Mouse (Mus musculus) embryonic stem cell, embryonic (primary cell): Measurements from ENCODE around the gene Cdc25a.

Source experiments
- CTCF ChIA-PET, 4 experiments: fragments of 300-600 bp in 2 of 4; fragments of 350-600 bp in 2 of 4; sonication (Branson Sonifier 250); formaldehyde crosslinking; loops; one replicate each; lab custom pipeline; 2022; ENCODE audit warnings: inconsistent platforms in 2 of 4; lab: Charles Lee
- POLR2A ChIA-PET, 4 experiments: fragments of 300-600 bp in 2 of 4; fragments of 350-600 bp in 2 of 4; sonication (Branson Sonifier 250); formaldehyde crosslinking; loops; one replicate each; lab custom pipeline; 2022; ENCODE audit warnings: antibody characterized with exemption in 4 of 4, inconsistent platforms in 1 of 4; lab: Charles Lee

Cdc25a gene

GRCm38 (mm10) chr9:109876756-109877155, 1.4 kb downstream of the Cdc25a start:
- ChIA-PET POLR2A (interaction anchor here in 2 of 4 experiments (0.8 to 10.0 kb wide), 16 partner anchors 8 to 401 kb away, joined by 3 to 161 read pairs (median 5); partner anchors contain the start of gene Map4 (in 1 of the 2)), CTCF (interaction anchor here in 2 of 4 experiments (0.9 to 1.3 kb wide), 3 partner anchors 16 to 18 kb away, joined by 3 to 4 read pairs (median 4); no protein-coding TSS in a partner anchor)

DNA sequence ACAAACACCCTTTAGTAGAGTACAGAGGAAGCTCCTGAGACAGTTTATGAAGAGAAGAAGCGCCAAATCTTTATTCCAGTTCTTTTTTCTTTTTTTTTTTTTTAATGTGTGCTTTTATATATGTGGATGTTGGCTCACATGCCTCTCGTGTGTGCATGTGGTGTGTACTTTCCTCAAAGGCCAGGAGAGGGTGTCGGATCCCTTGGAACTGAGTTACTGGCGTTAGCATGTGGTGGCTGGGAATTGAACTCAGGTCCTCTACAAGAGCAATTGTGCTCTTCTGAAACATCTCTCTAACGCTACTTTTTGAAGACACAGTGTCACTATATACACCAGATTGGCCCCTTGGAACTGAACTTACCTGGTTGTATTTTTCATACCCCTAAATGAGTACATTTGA, 2.3 kb downstream of the Cdc25a start:
- CTCF ChIA-PET: interaction anchor here in 2 of 4 experiments (1.3 to 2.0 kb wide), 2 partner anchors 15 kb away, joined by 4 read pairs; no protein-coding TSS in a partner anchor
- POLR2A ChIA-PET: interaction anchor here in 3 of 4 experiments (0.7 to 10.0 kb wide), 9 partner anchors 9 to 818 kb away, joined by 3 to 161 read pairs (median 7); partner anchors contain the start of genes Map4 (in 1 of the 3) and Trex1 (in 1 of the 3)

DNA sequence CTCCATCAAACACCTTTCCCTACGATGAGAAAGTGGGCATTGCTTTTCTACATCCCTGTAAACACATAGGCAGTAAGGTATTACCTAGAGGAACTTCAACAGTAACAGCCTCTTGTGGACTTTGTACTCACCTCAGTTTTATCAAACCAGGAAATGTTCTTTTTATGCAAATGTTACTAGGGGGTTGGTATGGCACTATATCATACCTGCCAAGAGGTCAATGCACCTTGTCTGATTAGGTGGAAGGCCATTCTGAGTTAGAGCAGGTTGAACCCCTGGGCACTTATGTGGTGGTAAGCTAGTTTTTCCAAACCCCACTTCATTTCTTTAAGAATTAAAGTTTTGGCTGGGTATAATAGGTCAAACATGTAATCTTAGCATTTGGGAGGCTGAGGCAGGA, 3.9 kb downstream of the Cdc25a start:
- POLR2A ChIA-PET: interaction anchor here in 3 of 4 experiments (0.7 to 10.0 kb wide), 9 partner anchors 8 to 253 kb away, joined by 3 to 161 read pairs (median 7); no protein-coding TSS in a partner anchor
- CTCF ChIA-PET: interaction anchor here in 3 of 4 experiments (1.0 to 2.5 kb wide), 4 partner anchors 13 to 17 kb away, joined by 3 to 8 read pairs (median 4); no protein-coding TSS in a partner anchor

- CTCF ChIA-PET: interaction anchor here in 1 of 4 experiments (1.4 kb wide), 1 partner anchor 11 kb away, joined by 5 read pairs; the partner anchor contains the start of gene Cdc25a
- POLR2A ChIA-PET: interaction anchor here in 3 of 4 experiments (1.0 to 10.1 kb wide), 13 partner anchors 7 to 80 kb away, joined by 3 to 161 read pairs (median 7); partner anchors contain the start of genes Cdc25a (in 2 of the 3) and Map4 (in 1 of the 3)
Measured at GRCm38 (mm10) chr9:109886259-109886658, 10.9 kb downstream of the Cdc25a start.

DNA sequence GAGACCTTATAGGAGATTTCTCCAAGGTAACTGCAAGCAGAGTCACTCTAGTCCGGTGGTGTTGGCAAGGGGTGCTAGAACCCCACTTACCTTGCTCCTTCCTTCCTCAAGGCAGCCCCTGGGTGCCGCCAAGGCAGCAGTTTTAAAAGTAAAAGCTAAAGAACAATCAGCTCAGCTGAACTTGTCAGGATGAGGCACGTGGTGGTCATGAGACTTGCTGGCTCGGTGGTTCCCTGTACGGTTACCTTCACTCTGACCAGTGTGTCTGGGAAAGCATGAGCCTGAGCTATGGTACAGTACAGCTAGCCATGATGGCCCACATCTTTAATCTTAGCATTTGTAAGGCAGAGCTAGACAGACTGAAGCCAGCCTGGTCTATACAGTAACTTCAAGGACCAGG, 11.9 kb downstream of the Cdc25a start:
- CTCF ChIA-PET: interaction anchor here in 1 of 4 experiments (1.1 to 1.4 kb wide), 2 partner anchors 9 to 12 kb away, joined by 3 to 5 read pairs; partner anchors contain the start of gene Cdc25a

GRCm38 (mm10) chr9:109891501-109891900, 16.1 kb downstream of the Cdc25a start:
- ChIA-PET CTCF (interaction anchor here (0.6 to 3.0 kb wide), 16 partner anchors 8 to 229 kb away, joined by 3 to 13 read pairs (median 4); partner anchors contain the start of genes Cdc25a (in 1 of the 4) and Nme6 (in 1 of the 4)), POLR2A (interaction anchor here in 2 of 4 experiments (0.6 to 20.9 kb wide), 26 partner anchors 8 to 463 kb away, joined by 3 to 484 read pairs (median 5); partner anchors contain the start of genes Cdc25a (in 2 of the 2) and Map4 (in 1 of the 2))

More for the DNA sequence above, 11.9 kb downstream of the Cdc25a start:
- POLR2A ChIA-PET: interaction anchor here in 3 of 4 experiments (0.6 to 10.1 kb wide), 29 partner anchors 8 to 267 kb away, joined by 3 to 161 read pairs (median 4); partner anchors contain the start of genes Cdc25a (in 3 of the 3) and Map4 (in 1 of the 3)

DNA sequence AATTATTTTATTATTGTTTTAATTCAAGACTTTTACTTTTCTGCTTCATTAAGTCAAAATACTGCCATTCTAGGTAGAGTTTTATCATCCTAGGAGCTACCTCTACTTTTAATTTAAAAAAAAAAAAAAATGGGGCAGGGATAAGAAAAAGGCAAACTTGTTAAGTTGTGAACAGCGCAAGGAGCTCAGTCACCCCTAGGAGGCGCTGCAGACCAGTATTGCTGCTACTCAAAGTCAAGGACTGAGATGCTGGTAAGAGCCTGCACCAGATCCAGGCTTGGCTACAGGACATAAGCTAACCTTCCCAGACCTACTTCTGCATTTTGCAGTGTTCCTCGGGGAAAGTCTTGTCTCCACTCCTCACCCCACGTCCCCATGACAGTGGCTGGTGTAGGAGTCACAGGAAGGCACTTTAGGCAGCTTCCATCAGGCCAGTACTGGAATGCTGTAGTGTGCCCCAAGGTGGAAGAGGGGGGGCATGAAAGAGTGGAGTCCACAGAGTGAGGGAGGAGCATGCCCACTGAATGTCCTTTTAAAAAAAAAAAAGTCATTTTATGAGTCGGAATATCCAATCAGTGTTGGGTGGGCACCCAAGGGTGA, 17.4 kb downstream of the Cdc25a start:
- POLR2A ChIA-PET: interaction anchor here (0.6 to 20.9 kb wide), 44 partner anchors 10 to 801 kb away, joined by 3 to 484 read pairs (median 5); partner anchors contain the start of genes Cdc25a (in 3 of the 4) and Map4 (in 2 of the 4)

GRCm38 (mm10) chr9:109894413-109895090, 19.2 kb downstream of the Cdc25a start:
- ChIA-PET CTCF (interaction anchor here (0.6 to 4.2 kb wide), 70 partner anchors 9 to 410 kb away, joined by 3 to 23 read pairs (median 4); partner anchors contain the start of genes Cdc25a (in 1 of the 4), Elp6 (in 1 of the 4) and Map4 (in 1 of the 4)), POLR2A (interaction anchor here (0.6 to 20.9 kb wide), 56 partner anchors 8 to 514 kb away, joined by 3 to 484 read pairs (median 5); partner anchors contain the start of genes Map4 (in 3 of the 4), Cdc25a (in 2 of the 4), Elp6 (in 1 of the 4) and Nme6 (in 1 of the 4))

More for the DNA sequence above, 17.4 kb downstream of the Cdc25a start:
- CTCF ChIA-PET: interaction anchor here (0.5 to 4.2 kb wide), 60 partner anchors 8 to 1615 kb away, joined by 3 to 23 read pairs (median 4); partner anchors contain the start of genes Cdc25a (in 2 of the 4), Nme6 (in 1 of the 4) and Nradd (in 1 of the 4)

GRCm38 (mm10) chr9:109895593-109895992, 20.2 kb downstream of the Cdc25a start:
- POLR2A ChIA-PET: interaction anchor here (0.6 to 20.9 kb wide), 44 partner anchors 9 to 513 kb away, joined by 3 to 484 read pairs (median 5); partner anchors contain the start of genes Map4 (in 3 of the 4), Cdc25a (in 2 of the 4), Nme6 (in 1 of the 4) and Ptpn23 (in 1 of the 4)
- CTCF ChIA-PET: interaction anchor here (0.6 to 4.2 kb wide), 26 partner anchors 10 to 739 kb away, joined by 3 to 23 read pairs (median 5); no protein-coding TSS in a partner anchor

DNA sequence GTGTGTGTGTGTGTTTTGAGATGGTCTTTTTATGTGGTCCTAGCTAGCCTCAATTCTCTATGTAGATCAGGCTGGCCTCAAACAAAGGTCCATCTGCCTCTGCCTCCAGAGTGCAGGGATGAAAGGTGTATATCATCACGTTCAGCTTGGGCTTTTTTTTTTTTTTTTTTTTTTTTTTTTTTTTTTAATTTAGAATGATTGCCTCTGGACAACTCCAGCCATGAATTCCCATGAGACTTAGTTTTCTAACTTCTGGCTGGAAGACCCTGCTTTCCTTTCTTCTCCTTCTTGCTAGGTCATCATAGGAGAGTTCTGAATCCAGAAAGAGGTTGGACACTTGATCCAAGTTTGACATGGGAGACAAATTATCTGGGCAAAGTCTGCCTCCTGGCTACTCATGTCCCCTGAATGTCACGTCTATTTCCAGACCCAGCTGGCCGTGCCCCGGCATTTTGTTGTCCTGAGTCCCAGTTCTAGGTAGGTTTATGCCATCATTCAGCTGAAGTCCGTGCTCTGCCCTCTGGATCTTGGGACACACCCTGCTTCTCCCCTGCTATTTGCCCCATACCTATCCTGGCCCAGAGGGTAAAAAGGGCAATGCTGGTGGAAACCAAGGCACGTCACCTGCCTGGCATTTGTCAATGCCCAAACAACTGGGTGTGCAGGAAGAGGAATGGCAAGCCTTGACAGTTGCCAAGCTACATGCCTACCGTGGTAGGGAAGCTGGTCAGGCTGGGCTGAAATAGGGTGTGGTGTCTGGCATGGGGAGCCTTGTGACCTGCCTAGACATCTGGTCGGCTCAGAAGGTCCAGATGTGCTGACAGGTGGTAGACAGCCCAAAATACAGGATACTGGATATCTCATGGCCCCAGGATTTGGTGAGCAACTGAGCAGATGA, 21.1 kb downstream of the Cdc25a start:
- CTCF ChIA-PET: interaction anchor here in 3 of 4 experiments (0.6 to 2.0 kb wide), 5 partner anchors 8 to 738 kb away, joined by 3 to 14 read pairs (median 4); no protein-coding TSS in a partner anchor
- POLR2A ChIA-PET: interaction anchor here (0.6 to 20.9 kb wide), 28 partner anchors 8 to 321 kb away, joined by 3 to 484 read pairs (median 4); partner anchors contain the start of genes Cdc25a (in 2 of the 4), Map4 (in 2 of the 4) and Nme6 (in 1 of the 4)

- POLR2A ChIA-PET: interaction anchor here in 3 of 4 experiments (0.7 to 20.9 kb wide), 15 partner anchors 9 to 74 kb away, joined by 3 to 484 read pairs (median 5); partner anchors contain the start of gene Map4 (in 3 of the 3)
- CTCF ChIA-PET: interaction anchor here in 2 of 4 experiments (0.9 to 1.6 kb wide), 2 partner anchors 41 to 87 kb away, joined by 3 read pairs; no protein-coding TSS in a partner anchor
Measured at GRCm38 (mm10) chr9:109898027-109898426, 22.6 kb downstream of the Cdc25a start.

GRCm38 (mm10) chr9:109899361-109899760, 24.0 kb downstream of the Cdc25a start:
- POLR2A ChIA-PET: interaction anchor here (0.5 to 24.3 kb wide), 69 partner anchors 1 to 1266 kb away, joined by 3 to 484 read pairs (median 4); partner anchors contain the start of genes Cdc25a (in 3 of the 4) and Map4 (in 3 of the 4)
- CTCF ChIA-PET: interaction anchor here in 3 of 4 experiments (0.5 to 1.6 kb wide), 9 partner anchors 23 to 958 kb away, joined by 3 to 4 read pairs (median 3); no protein-coding TSS in a partner anchor

DNA sequence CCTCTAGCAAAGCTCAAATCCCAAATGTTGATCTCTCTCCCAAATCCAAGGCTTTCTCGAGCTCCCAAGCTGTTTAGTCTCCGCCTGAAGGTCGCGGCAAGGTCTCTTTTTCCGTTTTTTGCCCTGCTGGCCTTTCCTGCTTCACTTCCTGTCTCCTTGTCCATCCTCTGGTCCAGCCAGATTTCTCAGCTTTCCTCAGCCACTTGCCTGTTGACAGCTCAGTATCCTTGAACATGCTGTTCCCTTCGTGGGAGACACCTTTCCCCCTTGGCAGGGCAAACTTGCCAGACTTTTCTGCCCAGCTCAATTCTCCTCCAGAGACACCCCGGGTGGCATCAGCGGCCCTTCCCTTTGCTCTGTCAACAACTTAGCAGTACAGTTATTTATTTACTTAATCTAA, 24.4 kb downstream of the Cdc25a start:
- ChIA-PET CTCF (interaction anchor here in 3 of 4 experiments (0.5 to 1.1 kb wide), 8 partner anchors 23 to 957 kb away, joined by 3 to 5 read pairs (median 4); no protein-coding TSS in a partner anchor), POLR2A (interaction anchor here (0.5 to 24.3 kb wide), 65 partner anchors 1 to 1266 kb away, joined by 3 to 484 read pairs (median 4); partner anchors contain the start of genes Cdc25a (in 3 of the 4) and Map4 (in 3 of the 4))

- ChIA-PET CTCF (interaction anchor here (0.6 to 1.4 kb wide), 5 partner anchors 8 to 558 kb away, joined by 3 to 4 read pairs (median 3); no protein-coding TSS in a partner anchor), POLR2A (interaction anchor here in 3 of 4 experiments (0.6 to 24.3 kb wide), 37 partner anchors 2 to 805 kb away, joined by 3 to 484 read pairs (median 6); partner anchors contain the start of genes Map4 (in 3 of the 3), Cdc25a (in 2 of the 3) and Plxnb1 (in 1 of the 3))
Measured at GRCm38 (mm10) chr9:109900604-109901003, 25.2 kb downstream of the Cdc25a start.

DNA sequence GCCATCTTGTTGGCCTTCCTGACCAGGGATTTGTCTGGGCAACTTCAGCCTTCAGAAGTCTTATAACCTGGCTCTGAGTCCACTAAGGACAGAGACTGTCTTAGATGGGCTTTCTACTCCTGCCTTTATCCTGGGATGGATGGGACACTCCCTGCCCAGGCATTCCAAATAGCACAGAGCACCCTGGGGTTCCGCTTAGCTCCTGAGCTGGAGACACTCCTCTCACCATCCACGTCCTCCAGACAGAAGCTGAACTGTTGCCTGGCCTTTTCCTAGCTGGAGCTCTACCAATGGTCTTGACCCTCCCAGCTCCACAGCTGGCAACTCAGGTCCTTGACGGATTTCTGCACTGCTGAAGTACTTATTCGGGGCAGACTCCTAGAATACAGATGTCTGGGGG, 26.9 kb downstream of the Cdc25a start:
- CTCF ChIA-PET: interaction anchor here in 3 of 4 experiments (0.6 to 1.6 kb wide), 4 partner anchors 9 to 19 kb away, joined by 3 to 15 read pairs (median 4); no protein-coding TSS in a partner anchor
- POLR2A ChIA-PET: interaction anchor here in 3 of 4 experiments (0.6 to 24.3 kb wide), 39 partner anchors 4 to 230 kb away, joined by 3 to 484 read pairs (median 4); partner anchors contain the start of genes Map4 (in 3 of the 3) and Cdc25a (in 1 of the 3)
